Mouse (Mus musculus) T-helper 1 cell (primary cell): Measurements from ENCODE around the gene Elp5.

Experiments
- in situ Hi-C: fragments of 300-600 bp; cut with MboI, MseI; formaldehyde crosslinking; loops from one replicate; pipeline ENCODE4 v1.15.1; 2025; ENCODE audit warnings: high pct_unique_total_duplicates

Gene Elp5

GRCm38 (mm10) chr11:69992396-69992795 lies 10.1 kb upstream of the Elp5 start:
- in situ Hi-C loops, result no loop called here

GRCm38 (mm10) chr11:69991711-69992110 lies 9.4 kb upstream of the Elp5 start:
- in situ Hi-C loops, result no loop called here

GRCm38 (mm10) chr11:69990850-69991691 lies 8.8 kb upstream of the Elp5 start, which contains the start of gene Gabarap:
Gene Gabarap (plus strand): TSS chr11:69991143.
- in situ Hi-C loops, result no loop called here

- in situ Hi-C loops, result loop anchor here (10.0 kb wide), 2 partner anchors 575 to 895 kb away; partner anchors contain the start of genes Kdm6b and Per1
Observed at GRCm38 (mm10) chr11:69989949-69990348, 7.6 kb upstream of the Elp5 start.

- in situ Hi-C loops, result loop anchor here (10.0 kb wide), 2 partner anchors 570 to 890 kb away; partner anchors contain the start of genes Kdm6b and Per1
Observed at GRCm38 (mm10) chr11:69984431-69984830, 2.1 kb upstream of the Elp5 start.

- in situ Hi-C loops, result loop anchor here (10.0 kb wide), 2 partner anchors 569 to 889 kb away; partner anchors contain the start of genes Kdm6b and Per1
Observed at GRCm38 (mm10) chr11:69983377-69983776, 1.1 kb upstream of the Elp5 start.

- in situ Hi-C loops, result loop anchor here (10.0 kb wide), 2 partner anchors 568 to 888 kb away; partner anchors contain the start of genes Kdm6b and Per1
Observed at GRCm38 (mm10) chr11:69982877-69983276, 560 bp upstream of the Elp5 start.

- in situ Hi-C loops, result loop anchor here (10.0 kb wide), 2 partner anchors 566 to 886 kb away; partner anchors contain the start of genes Kdm6b and Per1
Observed at GRCm38 (mm10) chr11:69981141-69981762, 1.1 kb downstream of the Elp5 start, which contains the start of gene Ctdnep1. Gene Ctdnep1 (plus strand): TSS chr11:69981156.

- in situ Hi-C loops, result loop anchor here (10.0 kb wide), 2 partner anchors 566 to 886 kb away; partner anchors contain the start of genes Kdm6b and Per1
Observed at GRCm38 (mm10) chr11:69980196-69981140, 1.8 kb downstream of the Elp5 start.

GRCm38 (mm10) chr11:69979827-69980195 lies 2.5 kb downstream of the Elp5 start:
- in situ Hi-C loops, result loop anchor here (10.0 kb wide), 2 partner anchors 565 to 885 kb away; partner anchors contain the start of genes Kdm6b and Per1

GRCm38 (mm10) chr11:69976271-69976670 lies 6.0 kb downstream of the Elp5 start:
- in situ Hi-C loops, result no loop called here

GRCm38 (mm10) chr11:69974907-69975306 lies 7.4 kb downstream of the Elp5 start:
- in situ Hi-C loops, result no loop called here

- in situ Hi-C loops, result no loop called here
Observed at GRCm38 (mm10) chr11:69970775-69971174, 11.5 kb downstream of the Elp5 start.

GRCm38 (mm10) chr11:69970222-69970621 lies 12.1 kb downstream of the Elp5 start:
- in situ Hi-C loops, result no loop called here

- in situ Hi-C loops, result no loop called here
Observed at GRCm38 (mm10) chr11:69968793-69969192, 13.5 kb downstream of the Elp5 start.

- in situ Hi-C loops, result no loop called here
Observed at GRCm38 (mm10) chr11:69966860-69967517, 15.3 kb downstream of the Elp5 start.

GRCm38 (mm10) chr11:69966006-69966859 lies 16.1 kb downstream of the Elp5 start:
- in situ Hi-C loops, result no loop called here

GRCm38 (mm10) chr11:69965271-69966005 lies 16.9 kb downstream of the Elp5 start:
- in situ Hi-C loops, result no loop called here
